Mouse (Mus musculus): ENCODE measurements around the gene B4galt3. TPM values are rescaled to one million over a fixed set of nuclear protein-coding genes. Genes with fewer than 3 reads are reported as not detected.
"Not testable (repeated sequence)": the region's sequence is repeated elsewhere in the genome, so short reads cannot be mapped to it uniquely, and the experiment has no call there.

The B4galt3 gene
- total and polyA plus RNA-seq, 2 experiments from 2014 or later: 94.9 to 110 TPM

DNA sequence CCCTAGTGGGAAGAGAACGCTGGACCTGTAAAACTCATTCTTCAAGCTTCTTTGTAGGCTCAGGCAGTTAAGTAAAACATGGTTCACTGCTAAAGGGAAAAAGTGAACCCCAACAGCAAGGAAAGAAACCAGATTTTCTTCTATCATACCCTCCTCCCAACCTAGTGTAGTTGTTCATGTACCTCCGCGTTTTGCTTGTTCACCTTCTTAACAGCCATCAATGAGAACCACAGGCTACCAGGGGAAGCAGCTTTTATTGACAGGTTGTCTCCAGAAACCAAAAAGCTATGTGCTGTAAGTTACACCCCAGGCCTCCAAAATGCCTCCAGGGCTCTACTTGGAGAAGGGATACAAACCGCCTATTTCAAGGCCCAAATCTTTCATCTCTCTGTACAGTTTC lies 18.2 kb downstream of the B4galt3 start:
- ATAC-seq (ENCODE audit: low FRiP score): no peak
- Histone ChIP-seq H3K4me3 (ENCODE audit: low read depth, low read length) (peak overlapping the region; percentile 57; the same call in 1 of the 2 replicates), H3K4me2 (ENCODE audit: low read depth, low read length, poor library complexity, severe bottlenecking) (peak overlapping the region; percentile 53; the same call in 1 of the 2 replicates), H3K4me1 (ENCODE audit: insufficient read depth, low read length) (peaks cover 6% of the 10 kb centered on the region; the same call in 1 of the 2 replicates), H3K27ac (ENCODE audit: low read depth, low read length) (peak overlapping the region; percentile 67; the same call in 1 of the 2 replicates), H3K27me3 (ENCODE audit: insufficient read depth, low read length) (no peaks in the 10 kb centered on the region), H3K9me3 (ENCODE audit: low read length) (no peaks in the 10 kb centered on the region), H3K36me3 (ENCODE audit: insufficient read depth, low read length) (peaks cover 30% of the 10 kb centered on the region), H3K9ac (replicated peaks; ENCODE audit: low read length, poor library complexity, severe bottlenecking) (no peak overlapping the region)
- 70% methylated on average over 4 of the region's 4 CpGs for WGBS
- no peak for TF ChIP-seq CTCF (IDR thresholded peaks at IDR 0.05)
- no peak for DNase-seq (ENCODE audit: low spot score)

DNA sequence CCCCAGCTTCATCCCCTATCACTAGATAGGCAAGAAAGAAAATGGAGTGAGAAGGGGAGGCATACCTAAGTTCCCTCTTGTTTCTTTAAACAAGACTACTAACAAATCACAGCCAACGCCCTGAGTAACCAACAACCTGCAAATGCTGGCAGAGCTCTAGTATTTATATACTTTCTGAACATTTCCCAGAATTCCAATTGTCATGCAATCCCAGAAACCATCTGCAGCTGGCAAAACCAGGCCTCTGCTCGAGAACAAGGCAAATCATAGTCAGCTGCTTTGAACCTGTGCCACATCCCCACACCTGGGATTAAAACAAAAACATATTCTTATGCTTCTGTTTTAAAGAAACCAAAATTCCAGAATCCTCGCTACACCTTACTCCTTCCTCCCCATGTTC lies 23.2 kb downstream of the B4galt3 start:
- peaks cover 12% of the 10 kb centered on the region for H3K27me3 ChIP-seq (ENCODE audit: insufficient read depth, low read length)
- no peak overlapping the region; the same call in 1 of the 2 replicates for H3K9ac ChIP-seq (replicated peaks; ENCODE audit: low read length, poor library complexity, severe bottlenecking)
- no peak for TF ChIP-seq CTCF (IDR thresholded peaks at IDR 0.05)
- 0 out of 2 replicates have a peak, but pooled peaks cover 2% of the 10 kb centered on the region for H3K4me1 ChIP-seq (ENCODE audit: insufficient read depth, low read length)
- 88% methylated on average over 3 of the region's 3 CpGs for WGBS
- peak overlapping the region; percentile 68; the same call in 1 of the 2 replicates for H3K4me2 ChIP-seq (ENCODE audit: low read depth, low read length, poor library complexity, severe bottlenecking)
- peak overlapping the region; percentile 66 for H3K4me3 ChIP-seq (ENCODE audit: low read depth, low read length)
- ATAC-seq (ENCODE audit: low FRiP score) (no peak), DNase-seq (ENCODE audit: low spot score) (no peak)
- H3K27ac ChIP-seq (ENCODE audit: low read depth, low read length): peak overlapping the region; percentile 93; the same call in 1 of the 2 replicates
- no peaks in the 10 kb centered on the region for H3K9me3 ChIP-seq (ENCODE audit: low read length)
- 0 out of 2 replicates have a peak, but pooled peaks cover 9% of the 10 kb centered on the region for H3K36me3 ChIP-seq (ENCODE audit: insufficient read depth, low read length)

DNA sequence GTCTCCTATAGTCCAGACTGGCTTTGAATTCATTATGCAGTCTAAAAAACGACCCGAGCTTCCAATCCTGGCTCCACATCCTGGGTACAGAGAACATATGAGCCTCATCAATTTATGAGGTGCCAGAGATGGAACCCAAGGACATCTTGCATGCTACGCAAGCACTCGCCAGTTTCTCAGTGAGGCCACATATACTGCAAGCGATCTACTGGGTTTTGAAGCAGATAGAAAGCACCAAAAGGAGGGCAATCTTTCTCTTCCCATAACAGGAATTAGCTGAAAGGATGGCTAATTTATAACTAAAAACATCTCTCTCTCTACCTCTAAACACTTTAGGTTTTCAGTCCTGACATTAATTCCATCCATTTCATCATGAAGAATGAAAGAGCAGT lies 23.8 kb downstream of the B4galt3 start:
- peaks cover 12% of the 10 kb centered on the region for H3K27me3 ChIP-seq (ENCODE audit: insufficient read depth, low read length)
- peak overlapping the region; percentile 94 for H3K9ac ChIP-seq (replicated peaks; ENCODE audit: low read length, poor library complexity, severe bottlenecking)
- DNase-seq (ENCODE audit: low spot score): no peak
- peak overlapping the region; percentile 93 for H3K27ac ChIP-seq (ENCODE audit: low read depth, low read length)
- no peak for TF ChIP-seq CTCF (IDR thresholded peaks at IDR 0.05)
- H3K4me2 ChIP-seq (ENCODE audit: low read depth, low read length, poor library complexity, severe bottlenecking): peak overlapping the region; percentile 68
- WGBS: 43% methylated on average over 5 of the region's 5 CpGs
- no peak for ATAC-seq (ENCODE audit: low FRiP score)
- 0 out of 2 replicates have a peak, but pooled peaks cover 5% of the 10 kb centered on the region for H3K36me3 ChIP-seq (ENCODE audit: insufficient read depth, low read length)
- H3K4me3 ChIP-seq (ENCODE audit: low read depth, low read length): peak overlapping the region; percentile 66
- no peaks in the 10 kb centered on the region for H3K9me3 ChIP-seq (ENCODE audit: low read length)
- no peaks in the 10 kb centered on the region for H3K4me1 ChIP-seq (ENCODE audit: insufficient read depth, low read length)

DNA sequence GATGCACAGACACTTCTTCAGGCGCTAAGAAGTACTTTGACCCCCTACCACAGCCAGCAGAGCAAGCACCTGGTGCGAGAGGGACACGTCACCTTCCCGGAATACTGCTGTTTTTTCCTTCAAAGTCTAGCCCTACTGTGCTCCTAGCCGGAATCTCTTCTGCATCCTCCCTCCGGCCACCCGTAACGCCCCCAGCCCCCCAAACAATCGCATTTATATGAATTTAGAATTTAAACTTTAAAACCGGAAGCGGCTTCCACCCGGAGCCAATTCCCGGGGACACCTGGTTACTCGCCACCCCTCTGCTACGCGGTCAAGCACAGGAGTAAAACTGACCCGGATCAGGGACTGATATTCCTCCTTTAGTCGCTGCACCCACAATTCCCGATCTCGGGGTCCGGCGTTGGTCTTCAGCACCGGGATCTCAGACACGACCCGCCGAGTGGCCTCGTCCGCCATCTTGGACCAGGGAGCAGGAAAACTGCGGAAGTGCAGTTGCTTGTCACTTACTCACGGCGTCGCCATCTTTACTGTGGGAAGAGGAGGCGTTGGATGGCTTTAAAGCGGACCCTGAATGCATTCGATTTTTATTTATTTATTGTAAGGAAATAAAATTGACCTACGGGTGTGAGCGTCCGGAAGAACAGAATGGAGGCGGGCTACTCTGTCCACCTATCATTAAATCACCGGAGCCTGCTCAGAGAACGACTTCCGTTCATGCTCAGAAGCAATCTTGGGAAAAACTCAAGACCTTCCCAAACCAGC lies 24.4 kb downstream of the B4galt3 start, which contains the start of gene Ufc1:
Gene Ufc1, minus strand, starts transcription at position 727 of the 765 bp plus-strand sequence.
- H3K4me1 ChIP-seq (ENCODE audit: insufficient read depth, low read length): no peaks in the 10 kb centered on the region
- peak within 1 kb of the TSS; percentile 93 for H3K27ac ChIP-seq (ENCODE audit: low read depth, low read length)
- under 1% methylated on average over 42 of the region's 42 CpGs for WGBS
- peak within 1 kb of the TSS; percentile 94 for H3K9ac ChIP-seq (replicated peaks; ENCODE audit: low read length, poor library complexity, severe bottlenecking)
- peak; percentile 75 for ATAC-seq (ENCODE audit: low FRiP score)
- H3K4me3 ChIP-seq (ENCODE audit: low read depth, low read length): peak within 1 kb of the TSS; percentile 66
- peak; percentile 58 for TF ChIP-seq CTCF (IDR thresholded peaks at IDR 0.05)
- H3K27me3 ChIP-seq (ENCODE audit: insufficient read depth, low read length): peaks cover 12% of the 10 kb centered on the region
- H3K4me2 ChIP-seq (ENCODE audit: low read depth, low read length, poor library complexity, severe bottlenecking): peak within 1 kb of the TSS; percentile 68
- no peaks in the 10 kb centered on the region for H3K9me3 ChIP-seq (ENCODE audit: low read length)
- H3K36me3 ChIP-seq (ENCODE audit: insufficient read depth, low read length): no peaks in the 10 kb centered on the region
- DNase-seq (ENCODE audit: low spot score): peak; percentile 95

DNA sequence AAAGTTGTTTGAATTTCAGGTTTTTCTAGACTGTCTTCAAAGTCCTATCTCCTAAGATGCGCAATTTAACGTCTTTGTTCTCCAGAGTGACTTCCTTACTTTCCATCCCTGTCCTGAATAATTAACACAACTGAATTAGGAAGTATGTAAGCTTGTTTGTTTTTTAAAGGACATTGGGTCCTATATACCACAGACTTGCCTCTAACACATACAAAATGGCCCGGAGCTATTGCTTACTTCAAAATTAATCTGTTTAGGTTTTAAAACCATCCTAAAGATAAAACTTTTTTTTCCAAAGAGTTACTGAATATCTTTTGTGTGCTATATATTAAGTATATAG lies 24.9 kb downstream of the B4galt3 start:
- no peak for TF ChIP-seq CTCF (IDR thresholded peaks at IDR 0.05)
- H3K9ac ChIP-seq (replicated peaks; ENCODE audit: low read length, poor library complexity, severe bottlenecking): peak overlapping the region; percentile 94
- H3K4me2 ChIP-seq (ENCODE audit: low read depth, low read length, poor library complexity, severe bottlenecking): peak overlapping the region; percentile 68
- H3K27ac ChIP-seq (ENCODE audit: low read depth, low read length): peak overlapping the region; percentile 93
- no peaks in the 10 kb centered on the region for H3K9me3 ChIP-seq (ENCODE audit: low read length)
- no peaks in the 10 kb centered on the region for H3K36me3 ChIP-seq (ENCODE audit: insufficient read depth, low read length)
- peak overlapping the region; percentile 66 for H3K4me3 ChIP-seq (ENCODE audit: low read depth, low read length)
- 16% methylated on average over 3 of the region's 3 CpGs for WGBS
- no peaks in the 10 kb centered on the region for H3K4me1 ChIP-seq (ENCODE audit: insufficient read depth, low read length)
- ATAC-seq (ENCODE audit: low FRiP score): peak; percentile 13; the same call in 1 of the 2 replicates
- peaks cover 12% of the 10 kb centered on the region for H3K27me3 ChIP-seq (ENCODE audit: insufficient read depth, low read length)
- DNase-seq (ENCODE audit: low spot score): no peak

DNA sequence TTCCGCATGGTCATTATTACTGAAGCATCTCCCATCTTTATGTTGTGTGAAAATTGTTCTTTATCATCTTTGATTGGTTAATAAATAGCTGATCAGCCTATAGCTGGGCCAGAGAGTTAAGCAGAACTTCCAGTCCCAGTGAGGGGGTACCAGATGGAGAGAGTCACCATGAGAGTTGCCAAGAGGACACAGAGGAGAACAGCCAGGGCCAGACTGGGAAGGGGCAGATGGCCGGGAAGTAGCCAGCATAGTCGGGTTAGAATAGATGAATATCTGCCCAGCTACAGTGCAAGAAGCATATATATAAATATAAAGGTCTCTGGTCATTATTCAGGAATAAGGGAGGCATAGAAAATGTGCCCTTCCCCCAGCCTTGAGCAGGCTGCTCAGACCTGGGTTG lies 28.1 kb downstream of the B4galt3 start:
- Histone ChIP-seq H3K4me1 (ENCODE audit: insufficient read depth, low read length) (no peaks in the 10 kb centered on the region), H3K27ac (ENCODE audit: low read depth, low read length) (no peak overlapping the region), H3K36me3 (ENCODE audit: insufficient read depth, low read length) (no peaks in the 10 kb centered on the region), H3K9ac (replicated peaks; ENCODE audit: low read length, poor library complexity, severe bottlenecking) (no peak overlapping the region), H3K4me2 (ENCODE audit: low read depth, low read length, poor library complexity, severe bottlenecking) (no peak overlapping the region), H3K27me3 (ENCODE audit: insufficient read depth, low read length) (peaks cover 12% of the 10 kb centered on the region), H3K4me3 (ENCODE audit: low read depth, low read length) (no peak overlapping the region), H3K9me3 (ENCODE audit: low read length) (no peaks in the 10 kb centered on the region)
- DNase-seq (ENCODE audit: low spot score) (no peak), ATAC-seq (ENCODE audit: low FRiP score) (no peak)
- no peak for TF ChIP-seq CTCF (IDR thresholded peaks at IDR 0.05)
- 70% methylated on average over 3 of the region's 3 CpGs for WGBS

DNA sequence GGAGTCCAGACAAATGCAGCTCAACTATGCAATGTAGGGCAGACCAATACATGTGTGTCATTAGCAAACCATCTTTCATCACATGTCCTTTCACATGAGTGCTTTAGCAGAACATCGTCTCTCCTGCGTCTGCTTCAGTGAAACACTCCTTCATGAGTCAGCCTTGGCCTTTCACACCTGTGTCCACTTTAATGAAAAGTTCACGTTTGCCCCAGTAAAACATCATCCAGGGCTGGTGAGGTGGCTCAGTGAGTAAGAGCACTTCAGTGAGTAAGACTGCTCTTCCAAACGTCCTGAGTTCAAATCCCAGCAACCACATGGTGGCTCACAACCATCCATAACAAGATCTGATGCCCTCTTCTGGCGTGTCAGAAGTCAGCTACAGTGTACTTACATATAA lies 36.0 kb downstream of the B4galt3 start:
- not testable (repeated sequence) for H3K36me3 ChIP-seq (ENCODE audit: insufficient read depth, low read length); H3K9me3 ChIP-seq (ENCODE audit: low read length); ATAC-seq (ENCODE audit: low FRiP score); H3K4me2 ChIP-seq (ENCODE audit: low read depth, low read length, poor library complexity, severe bottlenecking); H3K4me1 ChIP-seq (ENCODE audit: insufficient read depth, low read length); H3K9ac ChIP-seq (replicated peaks; ENCODE audit: low read length, poor library complexity, severe bottlenecking); H3K4me3 ChIP-seq (ENCODE audit: low read depth, low read length); H3K27me3 ChIP-seq (ENCODE audit: insufficient read depth, low read length); DNase-seq (ENCODE audit: low spot score); H3K27ac ChIP-seq (ENCODE audit: low read depth, low read length)
- WGBS: 66% methylated on average over 5 of the region's 5 CpGs

Data from midbrain, postnatal 0 days (tissue).